Mouse (Mus musculus): ENCODE data around the gene Itpkb.

Itpkb gene

DNA sequence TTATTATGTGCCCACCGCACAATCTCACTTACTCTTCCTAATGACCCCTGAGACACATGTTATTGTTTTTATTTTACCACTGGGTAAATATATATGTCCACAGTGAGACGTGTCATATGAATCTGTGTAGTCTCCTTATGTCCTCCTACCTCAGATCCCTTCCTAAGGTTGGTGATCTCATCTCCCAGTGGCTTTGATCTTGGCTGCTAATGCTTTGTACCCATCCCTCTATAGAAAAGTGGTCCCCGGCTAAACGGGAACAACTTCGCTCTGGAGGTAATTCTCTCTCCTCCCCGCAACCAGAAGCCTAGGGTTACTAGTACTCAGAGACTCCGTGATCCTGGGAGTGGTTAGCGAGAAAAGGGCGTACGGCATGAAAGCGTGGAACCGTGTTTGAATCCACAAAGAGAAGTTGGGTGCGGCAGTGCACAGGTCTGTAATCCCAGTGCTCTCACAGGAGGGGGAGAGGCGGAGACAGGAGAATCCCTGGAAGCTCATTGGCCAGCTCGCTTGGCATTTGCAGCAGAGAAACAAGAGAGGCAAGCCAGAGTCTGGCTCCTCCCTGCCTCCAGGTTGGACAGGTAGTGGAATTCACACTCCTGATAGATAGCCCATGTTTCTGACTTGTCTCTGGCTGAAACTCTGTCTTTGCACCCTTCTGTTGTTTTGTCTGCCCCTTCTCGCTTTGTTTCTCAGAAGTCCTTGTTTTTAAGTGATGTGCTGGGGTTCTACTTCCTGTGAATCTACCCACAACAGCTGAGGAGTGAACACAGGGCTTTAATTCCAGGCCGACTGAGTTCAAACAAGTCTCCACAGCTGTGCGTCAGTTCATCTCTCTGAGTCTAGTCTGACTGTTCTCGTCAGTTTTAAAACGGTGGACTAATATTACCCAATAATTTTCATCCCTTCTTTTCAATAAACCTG, 16.5 kb upstream of the Itpkb start:
- DNase-seq (ENCODE audit: low read depth, low spot score): peak; percentile 95

DNA sequence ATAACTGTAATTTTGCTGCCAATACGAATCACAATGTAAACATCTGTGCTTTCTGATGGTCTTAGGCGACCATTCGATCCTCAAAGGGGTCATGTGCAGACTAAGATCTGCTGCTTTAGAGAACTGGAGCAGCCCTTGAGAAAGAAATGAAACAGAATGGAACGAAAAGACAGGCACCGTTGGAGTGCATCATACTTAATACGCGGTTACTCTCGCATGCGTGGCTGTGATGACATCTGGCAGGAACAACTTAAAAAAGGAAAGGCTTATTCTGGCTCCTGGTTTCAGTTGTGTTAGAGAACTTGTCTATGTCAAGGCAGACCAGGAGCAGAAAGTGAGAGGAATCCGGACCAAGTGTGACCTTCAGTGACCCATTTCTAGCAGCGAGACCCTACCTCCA, 15.6 kb upstream of the Itpkb start:
- no peak for DNase-seq (ENCODE audit: low read depth, low spot score)

DNA sequence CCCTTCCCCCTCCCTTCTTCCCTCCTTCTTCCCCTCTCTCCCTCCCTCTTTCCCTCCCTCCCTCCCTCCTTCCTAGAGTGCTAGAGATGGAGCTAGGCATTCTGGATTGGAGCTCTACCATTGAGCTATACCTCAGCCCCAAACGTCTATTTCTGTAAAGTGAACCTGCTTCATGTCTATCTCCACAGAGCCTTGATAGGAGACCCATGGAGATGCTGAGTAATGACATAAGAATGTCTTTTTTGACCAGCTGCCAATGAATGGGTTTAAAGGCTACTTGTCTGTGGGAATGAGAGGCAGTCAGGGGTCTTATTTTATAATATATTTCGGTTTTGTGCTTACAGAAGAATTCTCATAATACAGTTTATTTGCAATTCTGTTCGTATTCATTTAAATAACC, 15.2 kb upstream of the Itpkb start:
- no peak for DNase-seq (ENCODE audit: low read depth, low spot score)

DNA sequence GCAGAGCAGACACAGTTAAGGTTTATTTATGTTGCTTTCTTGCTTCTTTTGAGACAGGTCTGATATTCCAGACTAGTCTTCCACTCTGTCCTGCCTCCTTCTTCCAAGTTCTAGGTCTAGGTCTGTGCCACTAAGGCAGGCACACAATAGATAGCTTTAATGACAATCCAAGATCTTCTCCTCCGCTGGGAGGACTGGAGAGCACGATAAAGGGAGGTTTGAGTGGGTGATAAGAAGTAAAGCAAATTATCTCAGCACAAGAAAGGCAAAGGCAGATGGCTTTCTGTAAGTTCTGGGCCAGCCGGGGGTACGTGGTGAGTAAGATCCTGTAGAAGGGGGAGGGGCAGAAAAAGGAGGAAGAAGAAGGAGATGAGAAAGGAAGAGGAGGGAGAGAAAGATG, 12.8 kb upstream of the Itpkb start:
- DNase-seq (ENCODE audit: low read depth, low spot score): no peak

DNA sequence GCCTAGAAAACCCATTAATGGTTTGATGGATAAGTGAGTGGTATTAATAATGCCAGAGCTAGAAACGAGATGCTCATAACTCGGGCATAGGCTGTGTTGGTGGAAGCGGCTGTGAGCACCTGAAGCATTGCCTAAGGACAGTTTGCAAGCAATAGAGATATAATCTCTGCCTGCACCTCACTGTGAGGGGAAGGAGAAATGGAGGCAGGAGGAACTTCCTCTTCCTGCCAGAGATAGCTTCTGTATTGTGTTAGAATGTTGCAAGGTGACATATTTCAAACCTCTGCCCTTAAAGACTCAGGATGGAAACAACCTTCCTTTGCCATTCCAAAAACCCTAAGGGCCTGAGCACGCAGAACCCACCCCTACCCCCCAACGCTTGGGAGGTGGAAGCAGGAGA, 11.9 kb upstream of the Itpkb start:
- DNase-seq (ENCODE audit: low read depth, low spot score): no peak

DNA sequence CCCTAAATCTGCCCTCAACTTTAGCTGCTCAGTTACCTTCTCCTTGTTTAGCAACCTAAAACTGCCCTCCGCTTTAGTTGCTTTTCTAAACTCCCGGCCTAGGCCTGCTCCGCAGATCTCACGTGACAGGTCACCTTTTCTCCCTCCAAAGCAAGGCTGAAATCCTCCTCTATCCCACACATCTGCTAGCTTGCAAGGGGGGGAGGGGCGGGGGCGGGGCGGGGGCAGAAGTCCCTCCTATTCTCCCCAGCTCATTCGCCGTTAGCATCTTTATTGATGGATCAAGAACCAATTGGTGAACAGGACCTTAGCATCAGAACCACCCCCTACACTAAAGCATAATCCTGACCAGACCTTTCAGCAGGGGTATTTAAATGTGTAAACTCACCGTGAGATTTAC, 10.4 kb upstream of the Itpkb start:
- DNase-seq (ENCODE audit: low read depth, low spot score): peak; percentile 88

DNA sequence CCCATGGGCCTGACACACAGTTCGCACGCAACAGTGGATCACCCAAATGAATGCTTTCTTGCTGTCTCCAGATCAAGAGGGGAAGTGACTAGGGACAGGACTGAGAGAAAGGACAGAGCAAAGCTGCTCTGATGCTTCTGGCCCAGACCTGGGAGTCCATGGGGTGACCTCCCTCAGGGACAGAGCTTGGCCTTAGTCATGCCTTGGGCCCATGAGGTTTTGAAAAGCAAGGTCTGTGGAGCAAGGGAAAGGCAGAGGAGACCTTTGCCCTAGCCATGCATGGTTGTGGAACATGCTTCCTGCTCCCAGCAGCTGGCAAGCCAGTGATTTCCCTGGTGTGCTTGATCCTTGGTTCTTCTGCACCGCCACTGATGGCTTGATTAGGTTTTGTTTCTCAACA, 7.4 kb upstream of the Itpkb start:
- DNase-seq (ENCODE audit: low read depth, low spot score): no peak

DNA sequence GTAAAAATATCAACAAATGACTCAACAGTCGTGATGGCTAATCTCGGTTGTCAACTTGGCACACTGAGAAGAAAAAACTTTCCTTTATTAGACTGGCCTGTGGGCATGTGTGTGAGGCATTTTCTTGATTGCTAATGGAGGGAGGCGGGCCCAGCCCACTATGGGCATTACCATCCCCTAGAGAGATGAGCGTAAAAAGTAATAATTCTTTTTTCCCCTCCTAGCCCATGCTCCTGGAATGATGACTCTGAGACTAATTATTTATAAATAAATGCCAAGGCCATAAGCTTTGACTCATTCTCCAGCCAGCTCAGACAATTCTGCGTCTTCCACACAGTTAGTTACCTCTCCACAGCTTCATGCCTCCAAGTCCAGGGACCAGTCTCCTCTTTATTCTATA, 6.8 kb upstream of the Itpkb start:
- no peak for DNase-seq (ENCODE audit: low read depth, low spot score)

DNA sequence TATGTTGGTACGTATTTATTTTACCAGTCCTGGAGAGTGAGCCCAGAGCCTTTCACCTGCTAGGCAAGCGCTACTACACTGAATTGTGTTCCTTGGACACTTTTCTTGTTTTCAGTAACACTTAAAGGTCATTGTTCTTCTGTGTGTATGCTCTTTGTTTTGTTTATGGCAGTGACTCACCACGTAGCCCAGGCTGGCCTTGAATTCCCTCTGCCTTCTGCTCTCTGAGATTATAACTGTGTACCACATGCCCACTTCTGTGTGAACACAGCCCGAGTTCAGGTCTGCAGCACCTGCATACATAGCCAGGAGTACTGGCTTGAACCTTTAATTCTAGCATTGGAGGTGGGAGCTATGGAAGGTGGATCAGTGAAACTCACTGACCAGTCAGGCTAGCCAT, 6.0 kb upstream of the Itpkb start:
- no peak for DNase-seq (ENCODE audit: low read depth, low spot score)

DNA sequence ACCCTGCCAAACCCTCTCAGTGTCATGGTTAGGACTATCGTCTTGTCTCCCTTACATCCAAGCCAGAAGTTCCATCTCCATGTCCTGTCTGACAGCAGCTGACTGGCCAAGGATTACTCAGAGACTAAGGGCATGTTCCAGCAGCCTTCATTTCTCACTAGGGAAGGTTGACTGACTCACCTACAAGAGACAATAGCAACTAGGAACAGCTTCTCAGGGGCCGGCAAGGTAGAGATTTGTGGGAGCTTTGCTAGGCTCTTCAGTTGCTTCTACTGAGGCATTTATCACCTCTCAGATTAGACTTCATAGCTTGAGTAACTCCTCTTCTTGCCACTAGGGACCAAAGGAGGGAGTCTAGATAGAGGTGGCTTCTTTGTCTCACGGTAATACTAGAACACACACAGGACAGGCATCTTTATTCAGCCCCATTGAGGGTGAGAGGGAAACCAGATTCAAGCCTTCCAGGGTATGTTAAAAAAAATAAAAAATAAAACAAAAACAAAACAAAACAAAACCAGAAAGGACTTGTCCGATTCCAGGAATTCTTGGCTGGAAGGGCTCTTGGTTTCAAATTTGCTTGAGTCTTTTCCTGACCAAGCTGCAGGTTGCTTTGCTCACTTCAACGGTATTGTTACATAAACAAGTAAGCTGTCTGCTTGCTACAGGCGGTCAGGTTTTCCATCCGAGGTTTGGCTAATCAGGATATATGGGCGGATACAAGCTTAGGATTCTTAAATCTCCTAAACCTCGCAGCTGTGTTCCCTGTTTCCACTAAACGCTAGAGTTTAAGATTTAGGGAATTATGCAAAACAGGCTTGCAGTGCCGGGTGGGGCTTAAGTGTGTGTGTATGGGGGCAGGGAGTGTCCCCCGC, 1.3 kb upstream of the Itpkb start:
- peak; percentile 77 for DNase-seq (ENCODE audit: low read depth, low spot score)

DNA sequence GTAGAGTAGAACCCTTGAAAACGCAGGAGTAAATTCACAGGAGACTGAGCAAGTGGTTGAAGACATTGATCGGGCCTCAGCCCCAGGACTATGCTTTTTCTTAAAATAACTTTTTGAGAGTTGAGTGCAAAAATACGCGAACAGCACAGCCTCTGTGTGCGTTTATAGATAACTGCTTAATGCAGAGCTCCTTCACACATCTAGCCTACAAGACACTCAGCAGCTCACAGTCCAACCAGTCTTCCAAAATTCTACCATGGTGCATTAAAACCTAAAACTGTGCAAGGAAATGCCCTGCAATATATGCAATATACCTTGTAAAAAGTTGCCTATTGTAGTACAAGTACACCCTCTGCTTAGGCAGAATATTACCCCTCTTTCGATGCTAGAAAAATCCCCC, 579 bp upstream of the Itpkb start:
- no peak for DNase-seq (ENCODE audit: low read depth, low spot score)

DNA sequence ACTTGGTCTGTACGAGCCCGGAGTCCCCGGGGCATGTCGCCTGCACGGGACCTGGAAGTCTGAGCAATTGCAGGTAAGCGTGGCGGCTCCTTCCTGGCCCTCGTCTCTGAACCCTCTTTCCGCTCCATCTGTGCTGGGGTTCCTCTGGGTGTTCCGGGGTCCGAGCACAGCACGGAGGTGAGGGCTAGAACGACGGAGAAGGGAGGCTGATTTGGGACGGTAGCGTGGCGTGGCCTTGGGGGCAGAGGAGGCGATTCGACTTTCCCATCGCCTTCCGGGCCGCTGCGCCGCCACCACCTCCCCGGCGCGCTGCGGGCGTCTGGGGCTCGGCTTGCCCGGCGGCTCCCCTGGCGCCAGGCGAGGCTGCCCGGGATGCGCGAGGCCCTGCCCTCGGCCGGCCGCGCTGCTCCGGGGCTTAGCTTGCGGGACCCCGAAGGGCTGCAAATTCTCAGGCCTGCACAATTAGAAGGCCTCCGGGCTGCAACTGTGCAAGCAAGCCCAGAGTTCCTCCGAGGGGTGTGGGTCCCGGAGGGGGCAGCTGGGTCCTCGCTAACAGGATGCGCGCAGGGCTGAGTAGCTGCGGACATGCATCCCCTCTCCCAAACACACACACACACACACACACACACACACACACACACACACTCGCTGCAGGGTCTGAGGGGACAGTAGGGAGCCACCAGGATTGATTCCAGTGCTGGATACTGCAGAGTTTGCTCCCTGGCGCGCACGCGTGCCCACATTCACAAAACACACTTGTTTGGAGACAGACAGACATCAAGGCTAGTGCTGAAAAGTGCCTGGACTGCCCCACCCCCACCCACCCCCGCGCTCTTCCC, 641 bp downstream of the Itpkb start:
- DNase-seq (ENCODE audit: low read depth, low spot score): peak; percentile 49

DNA sequence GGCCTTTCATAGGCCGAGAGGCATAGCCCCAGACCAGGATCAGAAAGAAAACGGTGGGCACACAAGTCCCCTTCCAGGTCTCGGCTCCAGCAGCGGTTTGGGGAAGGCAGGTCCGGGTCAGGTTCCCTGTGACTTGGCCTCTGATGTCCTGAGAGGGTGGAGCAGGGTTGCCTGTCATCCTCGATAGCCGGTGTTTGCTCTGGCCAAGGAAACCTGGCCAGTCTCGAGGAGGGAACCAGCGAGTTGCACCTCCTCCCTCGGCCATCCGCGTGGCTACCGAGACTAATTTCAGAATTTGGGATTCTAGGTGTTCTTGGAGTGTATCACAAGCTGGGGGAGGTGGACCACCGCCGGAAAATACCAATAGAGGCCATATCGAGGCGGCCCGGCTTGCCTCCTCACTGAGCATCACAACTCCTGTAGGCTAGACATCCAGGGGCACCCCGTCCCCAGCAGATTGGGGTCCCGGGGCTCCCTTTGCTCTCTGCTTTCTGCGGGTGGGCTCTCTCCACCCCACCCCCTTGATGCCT, 1.3 kb downstream of the Itpkb start:
- no peak for DNase-seq (ENCODE audit: low read depth, low spot score)

DNA sequence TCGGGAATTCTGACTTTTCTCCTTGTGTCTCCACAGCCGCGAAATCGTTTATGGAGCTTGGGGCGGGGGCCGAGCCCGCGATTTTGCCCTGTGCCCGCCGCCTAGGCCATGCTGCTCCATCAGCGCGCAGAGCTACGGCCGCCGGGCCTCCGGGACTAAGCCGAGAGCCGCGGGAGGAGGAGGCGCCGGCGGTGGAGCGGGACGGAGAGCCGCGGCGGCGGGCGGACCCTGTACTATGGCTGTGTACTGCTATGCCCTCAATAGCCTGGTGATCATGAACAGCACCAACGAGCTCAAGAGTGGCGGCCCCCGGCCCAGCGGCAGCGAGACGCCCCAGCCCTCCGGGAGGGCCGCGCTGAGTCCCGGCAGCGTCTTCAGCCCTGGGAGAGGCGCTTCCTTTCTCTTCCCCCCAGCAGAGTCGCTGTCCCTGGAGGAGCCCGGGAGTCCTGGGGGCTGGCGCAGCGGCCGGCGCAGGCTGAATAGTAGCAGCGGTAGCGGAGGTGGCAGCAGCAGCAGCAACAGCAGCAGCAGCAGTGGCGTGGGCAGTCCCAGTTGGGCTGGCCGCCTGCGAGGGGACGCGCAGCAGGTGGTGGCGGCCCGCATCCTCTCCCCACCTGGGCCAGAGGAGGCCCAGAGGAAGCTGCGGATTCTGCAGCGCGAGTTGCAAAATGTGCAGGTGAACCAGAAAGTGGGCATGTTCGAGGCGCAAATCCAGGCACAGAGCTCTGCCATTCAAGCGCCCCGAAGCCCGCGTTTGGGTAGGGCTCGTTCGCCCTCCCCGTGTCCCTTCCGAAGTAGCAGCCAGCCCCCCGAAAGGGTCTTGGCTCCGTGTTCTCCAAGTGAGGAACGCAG, 2.0 kb downstream of the Itpkb start:
- DNase-seq (ENCODE audit: low read depth, low spot score): peak; percentile 34

DNA sequence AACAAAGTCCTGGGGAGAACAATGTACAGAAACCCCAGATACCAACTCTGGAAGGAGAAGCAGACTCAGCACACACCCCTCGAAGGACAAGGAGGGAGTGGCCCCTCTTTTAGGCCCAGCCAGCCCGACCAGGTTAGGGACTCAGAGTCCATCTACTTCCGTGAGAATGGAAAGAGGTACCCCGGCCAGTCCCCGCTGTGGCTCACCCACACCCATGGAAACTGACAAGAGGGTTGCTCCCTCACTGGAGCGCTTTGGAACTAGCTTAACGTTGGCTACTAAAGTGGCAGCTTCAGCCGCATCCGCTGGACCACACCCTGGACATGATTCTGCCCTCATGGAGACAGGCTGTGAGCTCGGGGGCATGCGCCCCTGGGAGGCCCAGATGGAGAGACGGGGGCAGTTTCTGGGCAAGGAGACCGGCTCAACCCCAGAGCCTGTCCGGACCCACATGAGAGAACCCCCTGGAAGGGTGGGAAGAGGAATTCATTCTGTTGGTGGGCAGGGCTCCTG, 2.7 kb downstream of the Itpkb start:
- no peak for DNase-seq (ENCODE audit: low read depth, low spot score)

DNA sequence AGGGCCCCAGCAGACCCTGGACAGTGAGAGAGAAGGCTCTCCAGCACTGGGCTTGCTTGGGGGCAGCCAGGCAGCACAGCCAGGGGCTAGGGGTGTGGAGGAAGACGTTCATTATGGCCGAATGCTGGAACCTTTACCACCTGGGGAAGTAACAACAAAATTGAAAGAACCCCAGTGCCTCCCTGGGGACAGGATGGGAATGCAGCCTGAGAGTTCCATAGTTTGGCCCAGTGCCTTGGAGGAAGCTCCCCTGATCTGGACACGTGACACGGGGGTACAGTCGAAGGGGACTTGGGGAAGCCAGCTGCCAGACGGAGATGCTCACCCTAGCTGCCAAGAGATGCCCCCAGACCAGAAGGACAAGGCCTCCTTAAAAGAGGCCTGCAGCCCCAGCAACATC, 3.3 kb downstream of the Itpkb start:
- DNase-seq (ENCODE audit: low read depth, low spot score): no peak

DNA sequence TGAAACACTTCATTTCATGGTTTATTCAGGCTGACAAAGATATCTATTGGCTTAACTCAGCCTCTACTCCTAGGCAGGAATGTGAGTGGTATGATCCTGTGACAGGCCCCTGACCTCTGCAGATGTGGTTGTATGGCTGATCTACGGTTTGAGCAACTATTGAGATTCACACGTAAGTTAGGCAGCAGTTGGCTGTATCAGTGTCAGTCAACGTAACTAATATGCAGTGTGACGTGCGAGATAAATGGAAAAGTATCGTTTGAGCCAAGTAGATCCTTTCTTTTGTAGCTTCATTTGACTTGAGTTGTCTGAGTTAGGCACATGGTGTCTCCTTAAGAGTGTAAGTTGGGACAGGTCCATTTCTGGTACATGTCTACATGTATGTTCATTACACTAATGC, 4.3 kb downstream of the Itpkb start:
- no peak for DNase-seq (ENCODE audit: low read depth, low spot score)

DNA sequence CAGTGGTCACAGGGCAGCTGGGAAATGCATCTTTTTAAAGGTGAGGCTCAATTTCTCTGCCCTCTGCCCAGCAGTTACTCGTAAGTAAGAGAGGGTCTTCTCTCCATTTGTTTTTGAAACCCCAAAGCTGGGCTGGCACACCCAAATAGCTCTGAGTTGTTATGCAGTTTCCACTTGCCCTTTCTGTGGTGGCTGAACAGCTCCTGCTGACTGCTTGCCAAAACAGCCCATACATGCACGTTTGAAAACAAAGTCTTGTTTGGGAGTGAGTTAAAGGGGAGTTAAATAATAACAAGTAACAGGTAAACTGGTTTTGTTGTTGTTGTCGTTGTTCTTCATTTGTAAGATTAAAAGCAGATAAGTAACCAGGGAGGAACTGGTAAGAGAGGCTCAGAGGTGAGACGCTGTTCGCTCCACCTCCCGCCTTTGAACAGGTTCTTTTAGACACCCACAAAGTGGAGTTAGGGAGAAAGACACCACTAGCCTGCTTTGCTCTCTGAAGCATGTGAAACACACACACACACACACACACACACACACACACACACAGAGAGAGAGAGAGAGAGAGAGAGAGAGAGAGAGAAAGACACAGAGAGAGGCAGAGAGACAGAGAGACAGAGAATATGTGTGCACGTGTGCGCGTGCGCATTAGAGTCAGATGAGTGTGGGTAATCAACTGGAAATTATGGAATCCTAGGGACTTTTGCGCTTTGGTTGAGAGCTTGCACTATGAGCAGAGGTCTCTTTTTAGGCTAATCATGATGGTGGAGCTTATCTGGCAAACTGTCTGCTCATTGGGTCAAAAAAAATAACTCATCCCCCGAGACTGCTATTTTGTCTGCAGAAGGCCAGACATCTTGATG, 5.5 kb downstream of the Itpkb start:
- no peak for DNase-seq (ENCODE audit: low read depth, low spot score)

DNA sequence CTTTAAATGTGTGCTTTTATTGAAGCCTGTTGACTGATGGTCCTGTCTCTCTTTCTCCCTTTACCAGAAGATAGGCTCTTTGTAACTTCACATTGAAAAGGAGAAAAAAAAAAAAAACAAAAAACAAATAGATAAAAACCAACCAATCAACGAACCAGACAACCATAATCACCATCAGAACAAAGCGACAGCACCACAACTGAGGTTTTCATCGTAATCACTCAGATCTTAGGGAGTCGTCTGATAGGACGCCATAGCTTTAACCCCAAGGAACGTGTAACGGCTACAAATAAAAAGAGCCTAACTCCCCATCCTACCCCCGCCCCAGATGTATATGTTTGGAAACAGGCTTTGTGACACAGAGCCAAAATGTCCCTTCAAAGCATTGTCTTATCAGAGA, 8.1 kb downstream of the Itpkb start:
- no peak for DNase-seq (ENCODE audit: low read depth, low spot score)

DNA sequence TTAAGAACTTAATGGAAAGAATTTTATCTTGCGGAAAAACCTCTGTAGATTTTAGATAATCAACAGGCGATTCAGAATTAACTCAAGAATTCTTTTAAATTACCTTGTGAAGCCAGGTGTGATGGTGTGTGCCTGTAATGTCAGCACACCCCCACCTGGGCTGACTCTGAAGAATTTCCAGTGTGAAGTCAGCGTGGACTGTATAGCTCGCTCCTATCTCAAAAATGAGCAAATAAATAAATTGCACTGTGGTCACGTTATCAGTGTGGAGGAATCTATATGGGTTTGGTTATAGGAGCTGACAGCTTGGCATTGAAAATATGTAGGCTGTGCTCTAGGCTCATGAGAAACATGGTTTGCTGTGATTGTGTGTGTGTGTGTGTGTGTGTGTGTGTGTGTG, 8.9 kb downstream of the Itpkb start:
- DNase-seq (ENCODE audit: low read depth, low spot score): no peak
